Mouse (Mus musculus) heart, embryonic 11.5 days (tissue): ENCODE measurements at regions not wholly inside any gene's neighbourhood (a gene's known extent, or its start where the extent isn't known, plus 50 kb on each side); places are given as distances from the start of the nearest gene placed in this dataset.

Source experiments
- ATAC-seq: fragments of 200-750 bp; cut with Nextera tagmentation; replicated peaks from 2 replicates; pipeline ENCODE4 v1.8.0; 2017; ENCODE audit warnings: moderate library complexity; ENCODE audit not compliant: insufficient number of reproducible peaks, low FRiP score, low TSS enrichment
- H3K27ac ChIP-seq: fragments of 300-500 bp; sonication (generic); 2 replicates; pipeline ENCODE4 v1.5.1; 2014; ENCODE audit warnings: mild to moderate bottlenecking, low read depth, low read length
- H3K27me3 ChIP-seq: fragments of 300-500 bp; sonication (generic); 2 replicates; pipeline ENCODE4 v1.6.1; 2014; ENCODE audit warnings: mild to moderate bottlenecking, low read length, mixed read lengths; ENCODE audit not compliant: control insufficient read depth, insufficient read depth
- H3K36me3 ChIP-seq: fragments of 300-500 bp; sonication (generic); 2 replicates; pipeline ENCODE4 v1.6.1; 2014; ENCODE audit warnings: mild to moderate bottlenecking, low read length, moderate library complexity, mixed read lengths; ENCODE audit not compliant: control insufficient read depth, insufficient read depth
- H3K4me1 ChIP-seq: fragments of 300-500 bp; sonication (generic); 2 replicates; pipeline ENCODE4 v1.6.1; 2014; ENCODE audit warnings: low read length; ENCODE audit not compliant: control insufficient read depth, insufficient read depth
- H3K4me2 ChIP-seq: fragments of 300-500 bp; sonication (generic); 2 replicates; pipeline ENCODE4 v1.6.1; 2014; ENCODE audit warnings: mild to moderate bottlenecking, moderate library complexity
- H3K4me3 ChIP-seq: fragments of 300-500 bp; sonication (generic); 2 replicates; pipeline ENCODE4 v1.5.1; 2014; ENCODE audit warnings: low read depth, low read length
- H3K9ac ChIP-seq: fragments of 300-500 bp; sonication (generic); 2 replicates; pipeline ENCODE4 v1.6.1; 2014; ENCODE audit warnings: mild to moderate bottlenecking, low read depth, low read length, moderate library complexity
- H3K9me3 ChIP-seq: fragments of 300-500 bp; sonication (generic); replicated peaks from 2 replicates; pipeline ENCODE4 v1.6.1; 2016; ENCODE audit warnings: low read length; ENCODE audit not compliant: control insufficient read depth
- WGBS: fragments of 180-500 bp; shearing (Covaris S2); extraction: QIAGEN DNeasy Blood & Tissue Kit; methylation state at CpG from one replicate; pipeline ENCODE4 v1.1.7; 2014; ENCODE audit not compliant: insufficient replicate concordance; 5-methylcytosine and 5-hydroxymethylcytosine counted together

- Histone ChIP-seq H3K36me3 (no peaks in the 10 kb centered on the region), H3K27me3 (no peaks in the 10 kb centered on the region), H3K4me1 (peaks cover 11% of the 10 kb centered on the region), H3K9ac (no peak overlapping the region), H3K4me3 (no peak overlapping the region), H3K4me2 (no peak overlapping the region), H3K27ac (no peak overlapping the region), H3K9me3 (no peaks in the 10 kb centered on the region)
- 72% methylated on average over 19 of the region's 19 CpGs for WGBS
- no peak for ATAC-seq
Measured at GRCm38 (mm10) chr13:99056432-99057292, 72.3 kb upstream of the 1700024P04Rik start.

DNA sequence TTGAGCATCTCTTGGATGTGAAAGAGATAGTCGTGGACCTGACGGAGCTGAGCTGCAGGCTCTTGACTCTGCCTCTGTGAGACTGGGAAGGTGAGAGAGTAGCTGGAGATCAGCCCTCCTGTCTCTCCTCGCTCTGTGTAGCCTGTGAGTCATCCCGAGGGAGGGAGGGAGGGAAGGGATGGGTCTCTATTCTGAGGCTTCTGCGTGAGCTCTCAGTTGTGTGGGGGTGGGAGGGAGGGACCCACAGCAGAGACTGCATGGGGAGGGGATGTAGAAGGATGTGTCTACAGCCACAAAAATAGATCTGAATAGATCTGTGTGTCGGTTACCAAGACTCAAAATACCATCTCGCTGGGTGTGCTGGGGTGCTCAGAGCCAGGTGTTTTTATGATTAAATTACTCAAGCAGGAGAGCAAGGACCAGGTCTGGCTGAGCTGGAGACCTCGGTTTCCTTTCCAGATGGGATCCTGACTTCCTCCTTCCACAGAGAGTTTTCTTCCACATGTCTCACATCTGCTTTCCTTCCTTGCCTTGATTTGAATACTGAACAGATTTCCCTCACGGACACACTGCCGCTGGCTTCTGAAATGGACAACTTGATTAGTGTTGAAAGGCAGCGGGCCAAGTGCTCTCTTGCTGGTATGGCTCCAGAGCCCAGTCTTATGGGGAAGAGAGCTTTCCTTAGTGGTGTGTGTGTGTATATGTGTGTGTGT lies 71.4 kb upstream of the 1700024P04Rik start:
- ATAC-seq: no peak
- Histone ChIP-seq H3K36me3 (no peaks in the 10 kb centered on the region), H3K27me3 (no peaks in the 10 kb centered on the region), H3K9ac (no peak overlapping the region), H3K4me3 (no peak overlapping the region), H3K4me2 (no peak overlapping the region), H3K4me1 (peaks cover 11% of the 10 kb centered on the region), H3K9me3 (no peaks in the 10 kb centered on the region), H3K27ac (no peak overlapping the region)
- WGBS: 32% methylated on average over 11 of the region's 11 CpGs

- Histone ChIP-seq H3K4me1 (peaks cover 9% of the 10 kb centered on the region), H3K27me3 (no peaks in the 10 kb centered on the region), H3K9ac (no peak overlapping the region), H3K9me3 (no peaks in the 10 kb centered on the region), H3K27ac (no peak overlapping the region), H3K4me2 (no peak overlapping the region), H3K36me3 (no peaks in the 10 kb centered on the region), H3K4me3 (no peak overlapping the region)
- WGBS: 91% methylated on average over 1 of the region's 1 CpGs
- ATAC-seq: no peak
Measured at GRCm38 (mm10) chr13:99052076-99052475, 67.7 kb upstream of the 1700024P04Rik start.

DNA sequence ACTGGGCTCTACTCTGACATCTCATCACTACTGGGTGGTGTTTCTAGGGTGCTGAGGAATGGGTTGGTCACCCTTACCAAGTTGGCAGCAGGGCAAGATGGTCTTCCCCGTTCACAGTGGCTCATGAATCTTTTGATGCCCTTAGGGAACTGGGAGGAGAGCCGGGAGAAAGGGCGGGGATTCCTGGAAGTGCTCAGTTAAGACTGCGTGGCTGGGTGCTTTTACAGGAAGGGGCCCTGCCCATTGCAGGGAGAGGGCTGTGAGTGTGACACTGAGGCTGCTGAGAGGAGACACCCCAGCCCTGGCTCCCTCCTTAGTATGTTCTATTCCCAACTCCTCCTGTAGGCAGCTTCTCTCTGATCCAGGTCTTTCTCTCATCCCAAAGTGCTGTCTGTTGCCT lies 65.3 kb upstream of the 1700024P04Rik start:
- H3K4me1 ChIP-seq: no peaks in the 10 kb centered on the region
- 40% methylated on average over 4 of the region's 4 CpGs for WGBS
- H3K4me2 ChIP-seq: no peak overlapping the region
- H3K9me3 ChIP-seq: no peaks in the 10 kb centered on the region
- H3K9ac ChIP-seq: no peak overlapping the region
- H3K4me3 ChIP-seq: no peak overlapping the region
- no peaks in the 10 kb centered on the region for H3K27me3 ChIP-seq
- no peaks in the 10 kb centered on the region for H3K36me3 ChIP-seq
- H3K27ac ChIP-seq: no peak overlapping the region
- ATAC-seq: no peak

DNA sequence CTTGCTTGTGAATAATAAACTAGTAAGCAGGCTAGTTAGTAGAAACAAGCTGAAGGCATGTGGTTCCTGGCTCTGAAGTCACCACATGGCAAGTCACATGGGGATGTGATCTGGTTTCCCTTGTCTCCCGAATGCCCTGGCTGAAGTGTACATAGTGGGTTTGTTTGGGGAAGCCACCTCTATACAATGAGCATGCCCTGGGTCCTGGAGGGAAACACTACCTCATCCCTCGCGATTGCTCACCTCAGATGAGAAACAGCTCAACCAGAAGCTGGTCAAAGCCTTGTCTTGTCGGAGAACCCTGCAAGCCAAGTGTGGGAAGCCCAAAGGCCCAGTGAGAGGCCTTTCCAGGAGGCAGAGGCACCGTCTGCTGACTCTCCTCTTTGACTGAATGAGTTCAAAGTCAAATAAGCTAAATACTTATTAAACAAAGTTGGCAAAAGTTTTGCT lies 64.3 kb upstream of the 1700024P04Rik start:
- Histone ChIP-seq H3K27me3 (no peaks in the 10 kb centered on the region), H3K4me1 (no peaks in the 10 kb centered on the region), H3K36me3 (no peaks in the 10 kb centered on the region), H3K4me3 (no peak overlapping the region), H3K9ac (no peak overlapping the region), H3K27ac (no peak overlapping the region), H3K4me2 (no peak overlapping the region), H3K9me3 (no peaks in the 10 kb centered on the region)
- ATAC-seq: no peak
- 73% methylated on average over 5 of the region's 5 CpGs for WGBS

GRCm38 (mm10) chr13:99047219-99047618 lies 62.9 kb upstream of the 1700024P04Rik start:
- H3K4me3 ChIP-seq: no peak overlapping the region
- no peak overlapping the region for H3K27ac ChIP-seq
- H3K27me3 ChIP-seq: no peaks in the 10 kb centered on the region
- H3K4me2 ChIP-seq: no peak overlapping the region
- no peaks in the 10 kb centered on the region for H3K9me3 ChIP-seq
- WGBS: 70% methylated on average over 7 of the region's 7 CpGs
- ATAC-seq: no peak
- no peaks in the 10 kb centered on the region for H3K36me3 ChIP-seq
- H3K4me1 ChIP-seq: no peaks in the 10 kb centered on the region
- no peak overlapping the region for H3K9ac ChIP-seq

GRCm38 (mm10) chr13:99046737-99047136 lies 62.4 kb upstream of the 1700024P04Rik start:
- Histone ChIP-seq H3K4me3 (no peak overlapping the region), H3K4me2 (no peak overlapping the region), H3K27ac (no peak overlapping the region), H3K9ac (no peak overlapping the region), H3K4me1 (no peaks in the 10 kb centered on the region), H3K9me3 (no peaks in the 10 kb centered on the region), H3K27me3 (no peaks in the 10 kb centered on the region), H3K36me3 (no peaks in the 10 kb centered on the region)
- WGBS: 79% methylated on average over 1 of the region's 1 CpGs
- no peak for ATAC-seq

DNA sequence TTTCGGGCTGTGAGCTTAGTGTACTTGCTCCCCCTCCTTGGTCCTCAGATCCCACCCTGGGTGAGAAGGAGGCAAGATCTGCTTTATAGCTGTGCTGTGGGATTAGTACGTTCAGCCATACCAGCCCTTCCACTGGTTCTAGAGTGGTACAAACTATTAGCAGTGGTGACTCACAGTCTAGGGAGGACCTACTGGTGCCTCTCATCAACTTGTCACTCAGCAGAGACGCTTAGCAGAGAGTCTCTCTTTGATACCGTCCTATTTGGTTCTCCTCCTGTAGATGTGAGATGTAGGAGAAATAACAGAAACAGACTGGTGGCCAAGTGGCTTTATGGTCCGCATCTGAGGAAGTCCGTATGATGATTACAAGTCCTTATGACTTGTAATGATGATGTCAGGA lies 57.7 kb upstream of the 1700024P04Rik start:
- Histone ChIP-seq H3K36me3 (no peaks in the 10 kb centered on the region), H3K27ac (no peak overlapping the region), H3K27me3 (no peaks in the 10 kb centered on the region), H3K4me2 (no peak overlapping the region), H3K9me3 (no peaks in the 10 kb centered on the region), H3K9ac (no peak overlapping the region), H3K4me1 (peaks cover 19% of the 10 kb centered on the region), H3K4me3 (no peak overlapping the region)
- ATAC-seq: no peak
- 67% methylated on average over 6 of the region's 6 CpGs for WGBS
